Mouse (Mus musculus) right cerebral cortex, postnatal 36 days (tissue): ENCODE measurements at regions not wholly inside any gene's neighbourhood (a gene's known extent, or its start where the extent isn't known, plus 50 kb on each side); places are given as distances from the start of the nearest gene placed in this dataset.

ENCODE experiments used
- DNase-seq, 2 experiments: peaks; one replicate each; pipeline ENCODE4 v3.0.0; 2022; ENCODE audit warnings: low spot score in 2 of 2, mixed read lengths in 1 of 2

DNA sequence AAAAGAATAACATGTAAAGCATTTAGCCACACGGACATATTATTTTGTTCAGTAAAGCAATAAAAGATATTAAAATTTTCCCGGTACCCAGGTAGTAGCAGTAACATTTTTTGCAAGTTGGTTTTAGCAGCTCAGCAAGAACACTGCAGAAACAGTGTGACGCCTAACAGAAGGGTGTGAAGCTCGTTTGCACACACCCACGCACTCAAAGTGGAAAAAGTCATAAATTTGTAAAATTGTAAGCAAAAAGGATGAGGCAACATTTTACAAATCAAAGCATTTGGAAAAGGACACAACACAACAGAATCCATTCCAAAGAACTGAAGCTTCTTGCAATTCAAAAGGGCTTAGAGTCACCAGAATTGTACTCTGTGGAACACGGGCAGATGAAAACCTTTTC lies 1053.6 kb upstream of the Celf2 start:
- peak; percentile 7 to 60 for DNase-seq

DNA sequence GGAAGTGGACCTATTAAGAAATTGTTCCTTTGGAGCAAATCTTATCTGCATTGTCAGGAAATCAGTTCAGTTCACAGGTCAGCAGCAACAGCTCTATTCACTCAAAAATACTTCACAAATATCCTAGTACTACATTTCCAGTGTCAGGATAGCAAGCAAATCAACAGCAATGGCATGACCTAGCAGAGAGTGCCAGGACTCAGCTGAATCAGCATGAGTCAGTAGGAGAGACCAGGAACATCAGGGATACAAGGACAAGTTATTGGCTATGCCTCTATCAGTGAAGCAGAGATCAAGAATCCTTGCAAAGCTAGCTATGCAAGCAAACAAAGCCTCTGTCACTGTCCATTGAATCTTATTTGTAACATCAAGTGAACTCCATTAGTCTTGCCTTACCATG lies 1036.8 kb upstream of the Celf2 start:
- DNase-seq, result no peak

GRCm38 (mm10) chr2:8536842-8537241 lies 1027.5 kb upstream of the Celf2 start:
- DNase-seq, result no peak

GRCm38 (mm10) chr2:8498466-8498865 lies 989.1 kb upstream of the Celf2 start:
- DNase-seq, result peak; percentile 61 to 78

GRCm38 (mm10) chr2:8477827-8478528 lies 968.6 kb upstream of the Celf2 start:
- no peak for DNase-seq

DNA sequence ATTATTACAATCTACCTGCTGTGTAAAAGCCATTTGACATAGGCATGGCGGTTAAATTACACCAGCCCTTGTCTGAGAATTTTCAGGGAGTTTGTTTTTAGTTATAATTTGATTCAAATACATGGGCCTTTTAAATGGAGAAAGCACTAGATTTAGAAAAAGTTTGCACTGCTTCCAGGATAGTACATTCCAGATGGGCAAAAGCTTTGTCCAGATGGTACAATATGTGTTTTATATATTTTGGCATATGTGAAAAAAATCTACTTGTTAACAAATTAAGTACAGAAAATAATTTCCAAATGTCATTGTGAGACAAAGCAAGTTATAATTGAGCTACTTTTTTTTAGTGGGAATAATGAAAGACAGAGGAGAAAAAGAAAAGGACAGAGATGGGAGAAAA lies 961.2 kb upstream of the Celf2 start:
- DNase-seq, result peak in 1 of 2 experiments; percentile 7

DNA sequence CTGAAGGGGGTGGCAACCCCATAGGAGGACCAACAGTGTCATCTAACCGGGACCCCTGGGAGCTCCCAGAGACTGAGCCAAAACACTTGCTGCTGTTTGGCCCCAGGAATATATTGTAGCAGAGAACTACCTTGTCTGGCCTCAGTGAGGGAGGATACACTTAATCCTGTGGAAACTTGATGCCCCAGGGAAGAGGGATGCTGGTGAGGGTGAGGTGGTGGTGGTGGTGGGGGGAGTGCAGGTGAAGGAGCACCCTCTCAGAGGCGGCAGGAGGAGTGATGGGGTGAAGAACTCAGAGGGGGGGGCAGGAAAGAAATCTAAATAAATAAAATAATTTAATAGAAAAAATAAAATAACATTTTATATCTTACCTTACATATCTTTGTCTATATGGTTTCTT lies 959.6 kb upstream of the Celf2 start:
- DNase-seq, result no peak

DNA sequence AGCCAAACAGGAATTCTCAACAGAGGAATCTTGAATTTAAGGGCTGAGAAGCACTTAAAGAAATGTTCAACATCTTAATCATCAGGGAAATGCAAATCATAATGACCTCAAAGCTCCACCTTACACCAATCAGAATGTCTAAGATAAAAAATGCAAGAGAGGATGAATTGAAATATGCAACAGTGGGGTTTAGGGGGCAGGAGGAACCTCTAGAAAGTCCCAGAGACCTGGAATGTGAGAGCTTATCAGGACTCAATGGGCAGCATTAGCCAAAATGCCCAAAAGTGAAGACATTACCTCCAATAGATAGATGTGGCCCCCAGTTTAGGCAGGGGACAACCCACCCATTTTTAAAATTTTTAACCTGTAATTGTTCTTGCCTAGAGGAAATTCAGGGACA lies 959.0 kb upstream of the Celf2 start:
- no peak for DNase-seq

DNA sequence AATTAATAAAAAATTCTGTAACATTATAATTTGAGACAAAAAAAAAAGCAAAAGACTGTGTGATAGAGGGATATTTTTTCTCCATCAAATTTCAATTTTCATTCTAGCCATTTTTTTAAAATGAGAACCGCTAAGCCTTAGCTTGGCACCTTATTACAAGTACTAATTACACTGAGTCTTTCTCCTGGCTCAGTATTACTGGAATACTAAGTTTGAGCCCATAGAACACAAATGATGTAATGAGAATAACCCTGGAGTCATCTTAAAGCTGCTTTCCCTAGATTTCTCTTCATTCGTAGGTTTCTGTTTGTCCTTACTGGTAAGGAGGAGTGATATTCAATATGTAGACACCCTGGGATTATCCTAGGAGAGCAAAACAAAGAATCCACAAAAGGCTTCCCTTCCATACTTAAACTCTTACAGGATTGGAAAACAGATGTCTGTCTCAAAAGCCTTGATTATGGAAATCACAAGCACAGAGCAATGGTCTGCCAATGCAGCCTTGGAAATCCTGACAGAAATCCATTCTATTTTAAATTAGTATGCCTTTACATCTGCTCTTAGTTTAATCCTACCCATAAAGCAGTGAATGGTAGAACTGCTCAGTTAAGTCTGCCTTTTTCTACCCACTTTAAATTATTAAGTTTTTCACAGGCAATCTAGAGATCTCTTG lies 958.3 kb upstream of the Celf2 start:
- no peak for DNase-seq

DNA sequence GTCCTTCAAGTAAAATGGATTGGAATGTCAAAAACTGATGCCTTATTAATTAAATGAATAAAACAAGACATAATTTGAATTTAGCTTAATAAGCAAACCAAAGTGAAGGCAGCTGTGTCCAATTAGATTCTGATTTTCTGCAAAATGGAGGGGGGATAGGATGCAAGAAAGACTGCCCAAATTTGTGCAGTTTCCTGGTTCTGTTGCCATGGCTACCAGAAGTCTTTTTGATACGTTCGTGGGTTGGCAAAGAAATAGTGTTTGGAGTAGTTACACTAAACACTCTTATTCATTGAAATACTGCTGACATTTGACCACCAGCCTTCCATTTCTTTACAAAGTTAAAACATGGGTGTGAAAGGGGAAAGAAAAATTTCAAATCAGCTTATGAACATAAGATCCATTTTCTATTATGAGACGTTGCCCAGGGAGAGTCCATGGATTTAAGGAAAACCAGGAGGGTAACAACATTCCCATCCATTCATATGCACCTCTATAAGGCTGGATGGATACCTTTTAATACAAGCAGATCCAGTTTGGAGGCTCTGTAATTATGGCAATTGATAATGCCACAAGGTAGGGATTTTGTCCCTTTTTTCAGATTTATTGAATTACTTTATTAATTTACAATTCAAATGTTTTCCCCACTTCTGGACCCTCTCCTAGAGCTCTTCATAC lies 943.3 kb upstream of the Celf2 start:
- DNase-seq, result no peak

DNA sequence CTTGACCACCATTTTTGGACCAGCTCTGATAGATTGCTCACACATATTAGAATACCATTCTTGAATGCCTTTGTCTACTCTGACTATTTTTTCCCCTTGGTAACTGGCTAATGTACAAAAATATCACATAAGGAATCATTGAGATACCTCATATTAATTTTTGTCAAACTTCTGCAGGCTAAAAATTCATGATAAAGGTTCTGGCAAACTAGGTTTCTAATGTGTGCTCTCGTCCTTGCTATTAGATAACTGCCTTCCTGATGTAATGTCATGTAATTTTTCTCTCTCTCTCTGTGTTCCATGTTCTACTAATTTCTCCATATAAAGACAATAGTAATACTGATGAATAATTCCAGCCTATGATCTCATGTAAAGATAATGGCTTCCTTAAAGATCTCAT lies 931.9 kb upstream of the Celf2 start:
- no peak for DNase-seq

- DNase-seq, result no peak
Observed at GRCm38 (mm10) chr2:8429652-8430343, 920.4 kb upstream of the Celf2 start.

DNA sequence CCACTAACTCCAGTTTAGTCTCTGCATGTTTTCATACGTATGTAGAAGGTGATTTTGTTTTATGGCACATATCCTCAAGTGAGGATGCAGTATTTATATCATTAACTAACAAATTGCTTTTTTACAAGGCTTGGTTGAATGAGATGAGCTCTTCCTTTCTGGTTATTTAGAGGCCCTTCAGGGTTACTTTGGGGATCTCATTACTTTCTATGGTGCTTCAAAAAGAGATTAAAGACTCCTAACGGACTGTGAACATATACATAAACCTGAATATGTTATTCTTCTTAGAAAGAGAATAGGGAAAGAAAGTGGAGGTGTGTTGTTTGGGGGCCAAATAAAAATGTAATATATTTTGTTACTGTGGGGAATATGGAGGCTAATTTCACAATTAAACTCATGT lies 918.8 kb upstream of the Celf2 start:
- DNase-seq, result no peak

DNA sequence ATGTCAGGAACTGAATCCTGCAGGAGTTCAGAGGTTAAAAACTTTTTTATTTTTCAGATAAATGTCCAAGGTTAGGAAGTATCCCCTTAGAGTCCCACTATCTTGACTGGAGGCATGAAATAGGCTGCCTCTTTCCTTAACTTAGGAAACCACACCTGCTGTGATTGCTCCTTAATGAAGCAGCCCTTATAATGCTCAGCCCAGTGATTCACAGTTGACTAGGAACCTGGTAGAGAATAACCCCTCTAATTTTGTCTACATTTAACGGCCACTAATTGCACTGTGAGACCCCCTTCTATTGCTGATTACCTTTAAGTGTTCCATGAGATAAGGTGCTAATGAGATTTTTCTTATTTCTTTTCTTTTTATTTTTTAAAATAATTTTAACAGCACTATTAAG lies 918.4 kb upstream of the Celf2 start:
- no peak for DNase-seq

- DNase-seq, result no peak
Observed at GRCm38 (mm10) chr2:8415917-8416316, 906.6 kb upstream of the Celf2 start.

DNA sequence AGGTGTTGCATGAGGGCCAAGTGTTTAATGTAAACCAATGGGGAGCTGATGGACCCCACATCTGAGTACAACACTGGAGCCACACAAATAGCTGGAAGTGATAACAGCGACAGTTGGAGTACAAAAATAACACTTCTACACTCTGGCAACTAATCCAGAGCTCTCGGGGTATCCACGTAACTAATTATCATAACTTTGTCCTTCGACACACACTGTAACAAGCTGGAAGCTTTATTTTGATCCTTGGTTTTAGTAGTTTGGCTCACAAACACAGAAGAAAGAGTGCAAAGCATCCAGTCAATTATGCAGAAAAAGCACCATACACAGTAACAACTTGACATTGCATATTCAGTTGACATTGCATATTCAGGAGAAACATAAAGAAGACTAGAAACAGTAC lies 884.8 kb upstream of the Celf2 start:
- no peak for DNase-seq

GRCm38 (mm10) chr2:8389530-8389929 lies 880.2 kb upstream of the Celf2 start:
- no peak for DNase-seq

DNA sequence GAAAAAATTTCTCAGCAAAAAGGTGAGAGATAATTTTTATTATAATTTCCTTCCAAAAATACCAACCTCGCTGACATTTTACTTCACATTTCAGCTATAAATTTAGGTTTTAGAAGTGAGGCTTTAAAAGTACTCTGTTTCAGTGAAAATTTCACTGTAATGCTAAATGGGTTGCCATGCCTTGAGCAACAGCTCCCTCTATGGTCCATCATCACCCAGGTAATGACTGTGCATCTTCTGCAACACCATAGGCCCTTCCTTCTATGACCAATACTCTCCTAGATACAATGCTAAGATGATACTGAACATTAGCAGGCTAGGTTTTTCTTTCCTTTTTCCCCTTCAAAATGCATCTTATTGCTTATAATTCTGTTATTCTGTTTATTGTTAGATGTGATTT lies 870.9 kb upstream of the Celf2 start:
- peak; percentile 73 to 81 for DNase-seq

DNA sequence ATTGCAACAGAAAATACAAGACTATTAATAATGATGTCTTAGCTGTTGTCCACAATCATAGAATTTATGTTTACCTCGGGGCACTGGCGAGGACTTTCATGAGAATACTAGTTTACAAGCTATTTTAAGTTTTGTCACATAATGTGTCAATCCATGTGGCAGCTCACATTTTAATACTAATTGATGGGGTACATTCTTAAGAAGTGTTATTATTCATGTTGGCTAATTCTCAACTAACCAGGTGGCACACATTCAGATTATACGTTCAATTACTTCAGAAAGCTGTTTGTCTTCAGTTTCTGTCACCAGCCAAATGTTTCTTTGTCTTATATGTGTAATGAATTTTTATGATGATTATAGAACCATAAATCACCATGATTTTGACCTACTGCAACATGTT lies 870.2 kb upstream of the Celf2 start:
- no peak for DNase-seq

DNA sequence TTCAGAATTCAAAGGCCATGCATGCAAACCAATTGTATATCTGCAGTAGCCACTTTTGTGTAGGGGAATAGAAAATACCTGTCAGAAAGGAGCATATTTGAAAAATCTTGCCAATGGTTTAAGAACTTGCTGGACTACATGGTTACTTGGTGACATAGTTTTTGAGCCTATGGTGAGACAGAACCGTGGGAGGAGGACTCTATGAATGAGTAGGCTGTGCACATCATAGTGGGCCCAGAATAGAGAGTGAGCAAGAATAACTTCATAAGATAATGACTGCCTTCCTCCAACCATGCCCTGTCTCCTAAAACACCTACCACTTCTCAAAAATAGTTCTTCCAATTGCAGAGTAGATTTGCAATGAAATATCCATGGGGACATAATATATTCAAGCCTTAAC lies 838.5 kb upstream of the Celf2 start:
- DNase-seq, result peak in 1 of 2 experiments; percentile 63

GRCm38 (mm10) chr2:8344748-8345147 lies 835.4 kb upstream of the Celf2 start:
- DNase-seq, result peak; percentile 81 to 91

- peak in 1 of 2 experiments; percentile 45 for DNase-seq
Observed at GRCm38 (mm10) chr2:8338271-8338670, 828.9 kb upstream of the Celf2 start.
